Mouse (Mus musculus) heart, embryonic 12.5 days (tissue): ENCODE results near the gene Klhl29. TPM values are rescaled to one million over a fixed set of nuclear protein-coding genes. Genes with fewer than 3 reads are reported as not detected.

Experiments used
- ATAC-seq: fragments of 200-750 bp; cut with Nextera tagmentation; 2 replicates; pipeline ENCODE4 v1.8.0; 2017; ENCODE audit warnings: moderate TSS enrichment, moderate library complexity; ENCODE audit not compliant: insufficient number of reproducible peaks, low FRiP score
- H3K27ac ChIP-seq: fragments of 300-500 bp; sonication (generic); 2 replicates; pipeline ENCODE4 v1.5.1; 2016; ENCODE audit warnings: mild to moderate bottlenecking, moderate library complexity; ENCODE audit not compliant: poor library complexity, severe bottlenecking
- H3K27me3 ChIP-seq: fragments of 300-500 bp; sonication (generic); replicated peaks from 2 replicates; pipeline ENCODE4 v1.6.1; 2016; ENCODE audit warnings: mild to moderate bottlenecking, moderate library complexity
- H3K36me3 ChIP-seq: fragments of 300-500 bp; sonication (generic); 2 replicates; pipeline ENCODE4 v1.6.1; 2016; ENCODE audit warnings: mild to moderate bottlenecking, moderate library complexity
- H3K4me1 ChIP-seq: fragments of 300-500 bp; sonication (generic); replicated peaks from 2 replicates; pipeline ENCODE4 v1.6.1; 2016; ENCODE audit warnings: mild to moderate bottlenecking
- H3K4me2 ChIP-seq: fragments of 300-500 bp; sonication (generic); 2 replicates; pipeline ENCODE4 v1.6.1; 2016; ENCODE audit warnings: mild to moderate bottlenecking, moderate library complexity
- H3K4me3 ChIP-seq: fragments of 300-500 bp; sonication (generic); 2 replicates; pipeline ENCODE4 v1.5.1; 2016; ENCODE audit warnings: mild to moderate bottlenecking
- H3K9ac ChIP-seq: fragments of 300-500 bp; sonication (generic); 2 replicates; pipeline ENCODE4 v1.6.1; 2016; ENCODE audit warnings: mild to moderate bottlenecking, moderate library complexity
- H3K9me3 ChIP-seq: fragments of 300-500 bp; sonication (generic); replicated peaks from 2 replicates; pipeline ENCODE4 v1.6.1; 2016; ENCODE audit warnings: mild to moderate bottlenecking, moderate library complexity
- WGBS: fragments of 180-500 bp; shearing (Covaris S2); methylation state at CpG from one replicate; pipeline ENCODE4 v1.1.7; 2016; 5-methylcytosine and 5-hydroxymethylcytosine counted together
- polyA plus RNA-seq: library from polyadenylated mRNA; unstranded; fragments of >200 nt; fragmentation: Nextera tagmentation; extraction: Ambion mirVana; gene quantifications from 2 replicates; pipeline ENCODE4 v1.2.1, GENCODE M21; 2016

Klhl29 gene
- polyA plus RNA-seq, 1 experiment from 2014 or later: 0.42 TPM

DNA sequence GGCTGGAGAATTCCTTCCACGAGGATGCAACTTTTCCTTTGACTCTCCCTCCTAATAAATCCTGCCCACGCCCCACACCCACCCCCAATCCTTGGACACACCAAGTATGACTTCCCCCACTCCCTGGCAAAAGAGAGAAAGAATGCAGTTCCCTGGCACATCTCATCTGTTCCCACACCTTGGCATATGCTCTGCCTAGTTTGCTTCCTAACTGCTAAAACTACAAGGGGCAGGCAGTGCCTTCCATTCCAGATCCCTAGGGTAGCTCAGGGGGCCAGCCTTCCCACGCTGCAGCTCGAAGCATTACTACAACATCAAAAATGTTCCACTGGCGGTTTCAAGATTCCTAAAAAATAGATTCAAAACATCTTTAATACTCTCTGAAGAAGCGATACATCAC, 212.8 kb downstream of the Klhl29 start:
- H3K27me3 ChIP-seq: no peaks in the 10 kb centered on the region
- H3K36me3 ChIP-seq: no peaks in the 10 kb centered on the region
- WGBS: 73% methylated on average over 6 of the region's 6 CpGs
- H3K27ac ChIP-seq: no peak overlapping the region
- no peak overlapping the region for H3K4me2 ChIP-seq
- no peak for ATAC-seq
- no peaks in the 10 kb centered on the region; the same call in 1 of the 2 replicates for H3K9me3 ChIP-seq
- peaks cover 14% of the 10 kb centered on the region for H3K4me1 ChIP-seq
- no peak overlapping the region for H3K4me3 ChIP-seq
- no peak overlapping the region for H3K9ac ChIP-seq

DNA sequence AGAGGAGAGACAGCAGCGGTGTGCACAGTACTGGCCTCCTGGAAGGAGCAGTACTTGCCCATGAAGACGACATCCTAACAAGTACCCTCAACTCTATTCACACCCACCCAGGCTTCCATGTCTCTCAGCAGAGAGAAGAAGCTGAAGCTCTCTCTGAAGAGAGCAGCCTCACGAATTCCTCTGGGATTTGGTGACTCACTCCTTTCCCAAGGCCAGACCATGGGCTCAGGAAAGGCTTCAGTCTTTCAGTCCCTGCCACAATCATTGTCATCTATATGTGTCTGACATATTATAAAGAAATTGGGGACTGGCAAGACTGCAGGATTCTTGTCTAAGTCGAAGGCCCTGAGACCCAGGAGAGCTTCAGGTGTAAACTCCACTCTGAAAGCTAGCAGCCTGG, 213.9 kb downstream of the Klhl29 start:
- Histone ChIP-seq H3K36me3 (no peaks in the 10 kb centered on the region), H3K4me3 (no peak overlapping the region), H3K27me3 (no peaks in the 10 kb centered on the region), H3K9ac (no peak overlapping the region), H3K4me2 (no peak overlapping the region), H3K4me1 (peaks cover 14% of the 10 kb centered on the region), H3K27ac (no peak overlapping the region), H3K9me3 (no peaks in the 10 kb centered on the region; the same call in 1 of the 2 replicates)
- ATAC-seq: no peak
- WGBS: 87% methylated on average over 4 of the region's 4 CpGs

GRCm38 (mm10) chr12:5157931-5158481, 217.5 kb downstream of the Klhl29 start:
- Histone ChIP-seq H3K9ac (no peak overlapping the region), H3K36me3 (no peaks in the 10 kb centered on the region), H3K4me2 (no peak overlapping the region), H3K4me1 (no peaks in the 10 kb centered on the region), H3K9me3 (no peaks in the 10 kb centered on the region; the same call in 1 of the 2 replicates), H3K4me3 (no peak overlapping the region), H3K27ac (no peak overlapping the region), H3K27me3 (no peaks in the 10 kb centered on the region)
- WGBS: 80% methylated on average over 5 of the region's 5 CpGs
- ATAC-seq: no peak

DNA sequence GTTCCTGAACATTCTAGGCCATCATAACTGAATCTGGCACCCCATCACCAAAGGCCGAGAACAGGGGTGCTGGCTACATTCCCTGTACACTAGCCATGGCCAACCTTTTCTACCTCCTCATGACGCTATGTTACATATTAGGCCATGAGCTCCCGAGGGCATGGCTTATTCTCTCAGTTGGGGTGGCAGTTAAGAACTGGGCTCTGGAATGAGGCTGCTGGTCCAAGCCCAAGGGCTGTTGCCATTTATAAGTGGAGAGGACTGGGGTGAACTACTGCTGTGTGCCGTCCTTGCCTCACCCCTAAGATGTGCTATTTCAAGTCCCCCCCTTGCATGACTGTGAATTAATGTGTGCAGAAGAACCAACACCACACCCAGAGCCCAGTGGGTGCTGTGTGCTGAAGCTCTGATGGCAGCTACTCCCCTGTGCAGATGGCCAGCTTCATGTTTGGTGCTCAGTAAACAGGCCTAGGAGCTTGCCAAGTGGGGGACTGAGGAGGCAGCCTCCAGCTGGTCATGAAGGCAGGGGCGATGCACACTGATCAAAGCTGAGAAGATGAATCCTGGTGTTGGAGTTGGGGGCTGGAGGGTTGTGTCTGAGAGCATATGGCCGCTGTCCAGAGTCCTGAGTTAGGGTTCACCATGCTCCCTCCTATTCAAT, 218.3 kb downstream of the Klhl29 start:
- H3K36me3 ChIP-seq: no peaks in the 10 kb centered on the region
- H3K4me3 ChIP-seq: no peak overlapping the region
- H3K27me3 ChIP-seq: no peaks in the 10 kb centered on the region
- no peaks in the 10 kb centered on the region for H3K4me1 ChIP-seq
- 75% methylated on average over 6 of the region's 6 CpGs for WGBS
- no peak overlapping the region for H3K4me2 ChIP-seq
- H3K27ac ChIP-seq: no peak overlapping the region
- H3K9me3 ChIP-seq: no peaks in the 10 kb centered on the region; the same call in 1 of the 2 replicates
- H3K9ac ChIP-seq: no peak overlapping the region
- ATAC-seq: no peak

GRCm38 (mm10) chr12:5155177-5155576, 220.3 kb downstream of the Klhl29 start:
- H3K27ac ChIP-seq: no peak overlapping the region
- H3K4me3 ChIP-seq: no peak overlapping the region
- H3K9me3 ChIP-seq: no peaks in the 10 kb centered on the region; the same call in 1 of the 2 replicates
- no peak for ATAC-seq
- no peaks in the 10 kb centered on the region for H3K27me3 ChIP-seq
- H3K9ac ChIP-seq: no peak overlapping the region
- no peak overlapping the region for H3K4me2 ChIP-seq
- no peaks in the 10 kb centered on the region for H3K36me3 ChIP-seq
- 0 out of 2 replicates have a peak, but pooled peaks cover 4% of the 10 kb centered on the region for H3K4me1 ChIP-seq
- WGBS: 50% methylated on average over 3 of the region's 3 CpGs

GRCm38 (mm10) chr12:5151859-5152258, 223.6 kb downstream of the Klhl29 start:
- WGBS: 26% methylated on average over 10 of the region's 10 CpGs
- Histone ChIP-seq H3K4me3 (no peak overlapping the region), H3K27ac (no peak overlapping the region)

DNA sequence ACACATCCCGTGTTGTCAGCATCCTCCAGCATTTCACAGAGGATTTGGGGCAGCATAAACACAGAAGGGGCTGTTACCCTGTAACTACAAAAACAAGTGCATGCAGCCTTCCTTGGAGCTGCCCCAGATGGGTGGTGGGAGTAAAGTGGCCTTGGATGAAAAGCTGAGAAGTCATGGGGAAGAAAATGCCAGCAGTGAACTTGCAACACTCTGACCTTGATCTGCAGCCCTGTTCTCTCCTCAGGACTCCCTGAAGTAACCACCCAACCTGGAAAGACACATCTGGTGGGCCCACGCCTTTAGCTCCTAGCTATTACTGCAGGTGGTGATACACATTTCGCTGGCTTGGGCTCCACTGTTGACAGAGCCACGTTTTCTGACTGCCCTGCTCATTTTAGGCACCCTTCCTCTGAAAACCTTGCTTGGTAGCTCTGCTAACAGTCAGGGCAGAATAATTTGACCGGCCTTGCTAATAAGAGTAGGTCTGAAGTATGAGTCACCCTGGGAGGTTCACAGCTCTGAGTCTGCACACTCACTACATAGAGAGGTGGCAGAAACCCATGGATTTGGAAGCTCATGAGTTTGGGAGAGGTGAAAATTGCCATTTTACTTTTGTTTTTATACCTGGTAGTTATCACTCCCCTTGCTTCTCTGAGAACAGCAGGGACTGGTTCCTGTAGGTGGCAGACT, 228.0 kb downstream of the Klhl29 start:
- ATAC-seq: no peak
- WGBS: 65% methylated on average over 5 of the region's 5 CpGs
- H3K27ac ChIP-seq: no peak overlapping the region

More at GRCm38 (mm10) chr12:5151859-5152258, 223.6 kb downstream of the Klhl29 start:
- Histone ChIP-seq H3K4me1 (0 out of 2 replicates have a peak, but pooled peaks cover 4% of the 10 kb centered on the region), H3K36me3 (no peaks in the 10 kb centered on the region), H3K9ac (no peak overlapping the region), H3K27me3 (no peaks in the 10 kb centered on the region), H3K4me2 (no peak overlapping the region), H3K9me3 (no peaks in the 10 kb centered on the region)
- ATAC-seq: no peak

DNA sequence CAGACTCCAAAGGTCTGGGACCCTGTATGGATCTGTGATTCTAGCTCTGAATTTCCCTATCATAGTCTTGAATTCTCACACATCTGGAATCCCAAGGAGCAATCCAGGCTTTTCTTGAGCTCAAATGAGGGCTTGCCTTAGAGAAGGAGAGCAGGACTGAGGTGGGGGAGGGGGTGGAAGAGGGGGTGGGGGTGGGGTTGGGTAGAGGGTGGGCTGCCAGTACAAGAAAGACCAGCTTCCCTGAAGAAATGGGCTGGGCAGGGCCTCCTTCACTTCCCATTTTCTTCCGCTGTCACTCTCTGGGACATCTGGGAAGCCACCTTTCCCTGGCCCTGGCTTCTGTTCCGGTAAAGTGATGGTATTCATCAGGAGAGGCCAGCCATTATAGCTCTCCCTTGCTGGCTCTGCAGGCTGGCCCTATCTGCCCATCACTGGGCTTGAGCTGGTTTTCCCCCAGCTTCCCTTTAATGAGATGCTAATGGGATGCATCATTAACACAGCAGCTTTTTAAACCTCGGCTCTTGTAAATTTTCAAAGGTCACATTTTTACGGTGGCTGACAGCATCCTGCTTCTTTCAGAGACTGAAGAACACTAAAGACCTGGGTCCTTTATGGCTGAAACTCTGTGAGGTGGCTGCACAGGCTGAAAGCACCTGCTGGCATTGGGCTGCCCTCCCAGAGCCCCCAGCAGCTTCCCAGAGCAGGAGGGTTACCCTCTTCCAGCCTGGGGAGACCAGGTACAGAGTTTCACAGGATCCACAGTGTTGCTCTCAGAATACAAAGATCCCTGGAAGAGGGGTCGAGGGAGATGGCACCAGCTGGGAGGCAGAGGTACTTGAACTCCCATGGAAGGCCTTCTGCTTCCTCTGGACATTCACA, 231.3 kb downstream of the Klhl29 start:
- Histone ChIP-seq H3K4me2 (no peak overlapping the region), H3K9ac (no peak overlapping the region), H3K27me3 (no peaks in the 10 kb centered on the region), H3K9me3 (no peaks in the 10 kb centered on the region), H3K4me3 (no peak overlapping the region), H3K27ac (no peak overlapping the region), H3K36me3 (no peaks in the 10 kb centered on the region), H3K4me1 (no peaks in the 10 kb centered on the region)
- no peak for ATAC-seq
- WGBS: 55% methylated on average over 5 of the region's 5 CpGs

More for the DNA sequence above, 228.0 kb downstream of the Klhl29 start:
- no peaks in the 10 kb centered on the region for H3K27me3 ChIP-seq
- 0 out of 2 replicates have a peak, but pooled peaks cover 4% of the 10 kb centered on the region for H3K4me1 ChIP-seq
- H3K9ac ChIP-seq: no peak overlapping the region
- H3K36me3 ChIP-seq: no peaks in the 10 kb centered on the region
- H3K9me3 ChIP-seq: no peaks in the 10 kb centered on the region
- no peak overlapping the region for H3K4me2 ChIP-seq
- H3K4me3 ChIP-seq: no peak overlapping the region

DNA sequence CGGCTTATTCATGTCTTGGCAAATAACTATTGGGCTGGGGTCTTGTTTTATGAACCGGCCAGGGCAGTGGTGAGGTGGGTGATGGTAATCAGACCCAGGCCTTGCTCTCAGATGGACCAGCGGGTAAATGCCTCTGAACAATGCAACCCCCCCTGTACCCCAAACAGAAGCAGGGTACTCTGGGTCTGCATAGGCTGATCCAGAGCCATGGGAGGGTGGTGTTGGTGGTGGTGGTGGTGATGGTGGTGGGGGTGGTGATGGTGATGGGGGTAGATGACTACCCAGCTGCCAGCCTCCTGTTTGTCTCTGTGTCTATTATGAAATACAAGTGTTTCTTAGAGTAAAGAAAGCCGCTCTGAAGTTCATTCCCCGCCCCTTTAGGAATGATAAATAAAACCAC, 232.3 kb downstream of the Klhl29 start:
- no peak for ATAC-seq
- Histone ChIP-seq H3K9me3 (no peaks in the 10 kb centered on the region), H3K36me3 (no peaks in the 10 kb centered on the region), H3K4me1 (no peaks in the 10 kb centered on the region), H3K27me3 (no peaks in the 10 kb centered on the region), H3K9ac (no peak overlapping the region), H3K4me3 (no peak overlapping the region), H3K4me2 (no peak overlapping the region), H3K27ac (no peak overlapping the region)
- WGBS: 80% methylated on average over 5 of the region's 5 CpGs

- no peak overlapping the region for H3K4me3 ChIP-seq
- H3K4me1 ChIP-seq: no peaks in the 10 kb centered on the region
- H3K4me2 ChIP-seq: no peak overlapping the region
- 15% methylated on average over 3 of the region's 3 CpGs for WGBS
- H3K36me3 ChIP-seq: no peaks in the 10 kb centered on the region
- H3K27me3 ChIP-seq: no peaks in the 10 kb centered on the region
- no peak for ATAC-seq
- H3K9me3 ChIP-seq: no peaks in the 10 kb centered on the region
- H3K9ac ChIP-seq: no peak overlapping the region
- H3K27ac ChIP-seq: no peak overlapping the region
Measured at GRCm38 (mm10) chr12:5142776-5143175, 232.7 kb downstream of the Klhl29 start.

DNA sequence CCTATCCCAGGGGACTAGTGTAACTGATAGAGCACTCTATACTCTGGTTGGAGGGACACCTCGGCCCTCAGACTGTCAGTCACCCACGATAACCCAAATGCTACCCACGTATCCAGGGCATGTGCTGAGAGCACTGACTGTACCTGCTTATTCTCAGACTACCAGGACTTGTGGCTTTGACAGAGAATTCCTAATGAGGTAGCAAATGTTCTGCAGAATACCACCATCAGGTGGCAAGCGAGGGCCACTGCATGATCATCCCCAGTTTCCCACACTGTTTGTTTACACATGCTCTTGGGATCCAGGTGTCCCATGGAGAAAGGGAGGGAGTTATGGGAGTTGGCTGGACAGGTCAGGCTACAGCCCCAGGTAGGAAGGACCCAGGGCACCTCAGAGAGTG, 234.4 kb downstream of the Klhl29 start:
- WGBS: 19% methylated on average over 4 of the region's 4 CpGs
- Histone ChIP-seq H3K27ac (no peak overlapping the region), H3K4me2 (no peak overlapping the region), H3K27me3 (no peaks in the 10 kb centered on the region), H3K36me3 (no peaks in the 10 kb centered on the region), H3K4me1 (no peaks in the 10 kb centered on the region), H3K9me3 (no peaks in the 10 kb centered on the region), H3K4me3 (no peak overlapping the region), H3K9ac (no peak overlapping the region)
- no peak for ATAC-seq
